Mouse (Mus musculus): ENCODE results near the gene Pcp4l1. TPM values are rescaled to one million over a fixed set of nuclear protein-coding genes. Genes with fewer than 3 reads are reported as not detected.

Pcp4l1 gene
- total and polyA plus RNA-seq, 2 experiments from 2014 or later = 23.5 to 53.6 TPM

GRCm38 (mm10) chr1:171229750-171230149 is 33.7 kb upstream of the Pcp4l1 start:
- TF ChIP-seq CTCF (IDR thresholded peaks at IDR 0.05; ENCODE audit: low read depth) = no peak
- Histone ChIP-seq H3K27ac (no peak overlapping the region), H3K4me3 (ENCODE audit: low read length) (no peak overlapping the region), H3K9me3 (ENCODE audit: low read length) (no peaks in the 10 kb centered on the region), H3K36me3 (ENCODE audit: insufficient read depth, low read length) (peaks cover 7% of the 10 kb centered on the region), H3K4me1 (ENCODE audit: insufficient read depth, low read length) (no peaks in the 10 kb centered on the region), H3K9ac (replicated peaks; ENCODE audit: low read length) (no peak overlapping the region), H3K4me2 (ENCODE audit: low read depth, low read length) (no peak overlapping the region), H3K27me3 (ENCODE audit: insufficient read depth, low read length) (no peaks in the 10 kb centered on the region)
- WGBS = 63% methylated on average over 6 of the region's 6 CpGs
- no peak for ATAC-seq
- no peak for DNase-seq (ENCODE audit: low spot score)

GRCm38 (mm10) chr1:171227879-171228278 is 31.8 kb upstream of the Pcp4l1 start:
- no peaks in the 10 kb centered on the region for H3K36me3 ChIP-seq (ENCODE audit: insufficient read depth, low read length)

DNA sequence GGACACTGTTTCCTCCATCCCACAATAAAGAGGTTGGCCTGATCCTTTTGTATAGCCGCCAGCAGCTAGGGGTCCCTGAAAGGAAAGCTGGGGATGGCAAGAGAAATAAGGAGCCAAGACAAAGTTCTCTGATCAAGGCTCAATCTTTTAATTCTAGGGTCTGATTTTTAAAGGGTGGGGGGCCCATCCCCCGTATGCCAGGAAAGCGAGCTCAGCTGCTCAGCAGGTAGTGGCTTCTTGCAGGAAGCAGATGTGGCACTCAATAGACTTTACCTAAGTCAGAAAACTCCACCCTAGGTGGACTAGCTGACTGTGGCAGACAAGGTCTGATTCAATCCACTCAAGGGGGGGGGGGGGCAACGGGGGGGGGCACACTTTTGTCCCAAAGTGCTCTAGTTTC is 30.7 kb upstream of the Pcp4l1 start:
- Histone ChIP-seq H3K27me3 (ENCODE audit: insufficient read depth, low read length) (no peaks in the 10 kb centered on the region), H3K4me2 (ENCODE audit: low read depth, low read length) (no peak overlapping the region)
- no peak for TF ChIP-seq CTCF (IDR thresholded peaks at IDR 0.05; ENCODE audit: low read depth)

More at GRCm38 (mm10) chr1:171227879-171228278, 31.8 kb upstream of the Pcp4l1 start:
- ATAC-seq = no peak
- H3K9ac ChIP-seq (replicated peaks; ENCODE audit: low read length) = no peak overlapping the region
- DNase-seq (ENCODE audit: low spot score) = no peak
- no peak overlapping the region for H3K4me2 ChIP-seq (ENCODE audit: low read depth, low read length)
- H3K9me3 ChIP-seq (ENCODE audit: low read length) = no peaks in the 10 kb centered on the region
- no peak overlapping the region for H3K4me3 ChIP-seq (ENCODE audit: low read length)
- no peaks in the 10 kb centered on the region for H3K27me3 ChIP-seq (ENCODE audit: insufficient read depth, low read length)
- no peak overlapping the region for H3K27ac ChIP-seq
- TF ChIP-seq CTCF (IDR thresholded peaks at IDR 0.05; ENCODE audit: low read depth) = no peak
- WGBS = 88% methylated on average over 1 of the region's 1 CpGs
- no peaks in the 10 kb centered on the region for H3K4me1 ChIP-seq (ENCODE audit: insufficient read depth, low read length)

GRCm38 (mm10) chr1:171224857-171225256 is 28.8 kb upstream of the Pcp4l1 start, which contains the start of gene Apoa2:
Gene Apoa2, plus strand, starts transcription at chr1:171225054.
- ATAC-seq = no peak

More for the DNA sequence above, 30.7 kb upstream of the Pcp4l1 start:
- 48% methylated on average over 4 of the region's 4 CpGs for WGBS
- ATAC-seq = no peak
- no peak for DNase-seq (ENCODE audit: low spot score)
- Histone ChIP-seq H3K27ac (no peak overlapping the region), H3K9ac (replicated peaks; ENCODE audit: low read length) (no peak overlapping the region), H3K4me1 (ENCODE audit: insufficient read depth, low read length) (no peaks in the 10 kb centered on the region), H3K4me3 (ENCODE audit: low read length) (no peak overlapping the region), H3K36me3 (ENCODE audit: insufficient read depth, low read length) (no peaks in the 10 kb centered on the region), H3K9me3 (ENCODE audit: low read length) (no peaks in the 10 kb centered on the region)

GRCm38 (mm10) chr1:171223796-171224195 is 27.7 kb upstream of the Pcp4l1 start:
- TF ChIP-seq CTCF (IDR thresholded peaks at IDR 0.05; ENCODE audit: low read depth) = no peak
- Histone ChIP-seq H3K9ac (replicated peaks; ENCODE audit: low read length) (no peak overlapping the region), H3K27me3 (ENCODE audit: insufficient read depth, low read length) (no peaks in the 10 kb centered on the region), H3K27ac (no peak overlapping the region), H3K36me3 (ENCODE audit: insufficient read depth, low read length) (peaks cover 12% of the 10 kb centered on the region; the same call in 1 of the 2 replicates), H3K4me2 (ENCODE audit: low read depth, low read length) (no peak overlapping the region), H3K4me1 (ENCODE audit: insufficient read depth, low read length) (peaks cover 7% of the 10 kb centered on the region; the same call in 1 of the 2 replicates), H3K9me3 (ENCODE audit: low read length) (no peaks in the 10 kb centered on the region), H3K4me3 (ENCODE audit: low read length) (no peak overlapping the region)
- no peak for ATAC-seq
- 95% methylated on average over 2 of the region's 2 CpGs for WGBS
- no peak for DNase-seq (ENCODE audit: low spot score)

More at GRCm38 (mm10) chr1:171224857-171225256, 28.8 kb upstream of the Pcp4l1 start, which contains the start of gene Apoa2:
- H3K27ac ChIP-seq = no peak within 1 kb of the TSS
- peaks cover 2% of the 10 kb centered on the region; the same call in 1 of the 2 replicates for H3K36me3 ChIP-seq (ENCODE audit: insufficient read depth, low read length)
- DNase-seq (ENCODE audit: low spot score) = no peak
- H3K4me2 ChIP-seq (ENCODE audit: low read depth, low read length) = no peak within 1 kb of the TSS
- 82% methylated on average over 5 of the region's 5 CpGs for WGBS
- H3K4me3 ChIP-seq (ENCODE audit: low read length) = no peak within 1 kb of the TSS
- H3K9me3 ChIP-seq (ENCODE audit: low read length) = no peaks in the 10 kb centered on the region
- H3K27me3 ChIP-seq (ENCODE audit: insufficient read depth, low read length) = no peaks in the 10 kb centered on the region
- no peak within 1 kb of the TSS for H3K9ac ChIP-seq (replicated peaks; ENCODE audit: low read length)
- no peak for TF ChIP-seq CTCF (IDR thresholded peaks at IDR 0.05; ENCODE audit: low read depth)
- H3K4me1 ChIP-seq (ENCODE audit: insufficient read depth, low read length) = peaks cover 7% of the 10 kb centered on the region; the same call in 1 of the 2 replicates

GRCm38 (mm10) chr1:171223168-171223567 is 27.1 kb upstream of the Pcp4l1 start:
- Histone ChIP-seq H3K9me3 (ENCODE audit: low read length) (no peaks in the 10 kb centered on the region), H3K27ac (peak overlapping the region; percentile 62; the same call in 1 of the 2 replicates), H3K9ac (replicated peaks; ENCODE audit: low read length) (peak overlapping the region; percentile 21; the same call in 1 of the 2 replicates), H3K4me1 (ENCODE audit: insufficient read depth, low read length) (peaks cover 7% of the 10 kb centered on the region; the same call in 1 of the 2 replicates), H3K4me3 (ENCODE audit: low read length) (peak overlapping the region; percentile 51), H3K36me3 (ENCODE audit: insufficient read depth, low read length) (peaks cover 14% of the 10 kb centered on the region; the same call in 1 of the 2 replicates), H3K27me3 (ENCODE audit: insufficient read depth, low read length) (no peaks in the 10 kb centered on the region), H3K4me2 (ENCODE audit: low read depth, low read length) (peak overlapping the region; percentile 67)
- DNase-seq (ENCODE audit: low spot score) (no peak), ATAC-seq (no peak)
- WGBS = 79% methylated on average over 6 of the region's 6 CpGs
- TF ChIP-seq CTCF (IDR thresholded peaks at IDR 0.05; ENCODE audit: low read depth) = no peak

All from hindbrain, postnatal 0 days (tissue).